Mouse (Mus musculus) thymus, adult 2 months (tissue): Measurements from ENCODE around the gene Trim37.

Experiments used
- CTCF ChIP-seq: fragments of 200-500 bp; IDR thresholded peaks from 2 replicates; pipeline ENCODE4 v1.5.1; 2012; ENCODE audit warnings: mild to moderate bottlenecking, control low read depth, low read length, moderate library complexity, borderline replicate concordance; ENCODE audit not compliant: control insufficient read depth, poor library complexity, insufficient read depth; ENCODE audit errors: extremely low read depth
- POLR2A ChIP-seq: fragments of 200-500 bp; IDR thresholded peaks from 2 replicates; pipeline ENCODE4 v1.6.1; 2012; ENCODE audit warnings: mild to moderate bottlenecking, low read length, control low read depth, moderate library complexity; ENCODE audit not compliant: control insufficient read depth, poor library complexity, insufficient read depth; ENCODE audit errors: extremely low read depth

DNA sequence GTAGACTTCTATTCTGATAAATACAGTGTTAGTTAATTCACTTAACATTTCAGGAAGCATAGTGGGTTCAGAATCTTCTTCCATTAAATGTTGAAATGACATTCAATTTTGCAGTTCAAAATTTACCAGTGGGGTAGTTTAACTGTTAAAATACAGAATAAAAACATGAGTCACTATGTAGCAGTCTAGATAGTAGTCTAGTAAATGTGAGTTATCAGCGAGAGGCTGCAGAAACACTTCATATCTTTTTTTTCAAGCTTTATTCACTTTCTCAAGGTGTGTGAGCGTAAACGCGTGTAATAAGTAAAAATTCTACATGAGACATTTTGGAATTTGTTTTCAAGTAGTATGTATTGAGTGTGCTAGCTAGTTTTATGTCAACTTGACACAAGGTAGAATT, 48.2 kb downstream of the Trim37 start:
- TF ChIP-seq CTCF (no peak), POLR2A (no peak)
